Comparison of ENCODE assay signal across 28 mouse cellular contexts in genomic region chr2:48316180-48316889, GRCm38 (mm10).
DNase-seq lines count a peak whose midpoint lies in the region; ATAC-seq and TF ChIP-seq lines count a peak whose summit lies in the region.
"Had no signal": no experiment of that assay in that cellular context is flagged by ENCODE, and none has a peak within 500 bp of the region (broad histone marks: within the 10 kb centered on the region; RNA-seq: fewer than 3 reads in every experiment).

No protein-coding gene starts in this region.

- H3K4me3 ChIP-seq in intestine, embryonic 14.5 days (ENCODE audit: low read depth, low read length): no peak overlapping the region
- H3K4me3 ChIP-seq in intestine, postnatal 0 days (ENCODE audit: low read depth, low read length): no peak overlapping the region
- H3K4me3 ChIP-seq in myocyte: no peak overlapping the region
- H3K4me3 ChIP-seq: hindbrain, embryonic 15.5 days; layer of hippocampus, adult 2 months; limb, embryonic 12.5 days; megakaryocyte, embryonic 14.5 days; neural tube, embryonic 15.5 days had no signal

- TF ChIP-seq CTCF in intestine, postnatal 0 days (IDR thresholded peaks at IDR 0.05; ENCODE audit: low read depth): no peak

- 83% methylated on average over 8 of the region's 8 CpGs for WGBS in intestine, embryonic 14.5 days
- WGBS in intestine, postnatal 0 days: 79% methylated on average over 8 of the region's 8 CpGs

- no peak overlapping the region for H3K4me2 ChIP-seq in intestine, embryonic 14.5 days (ENCODE audit: low read length)
- H3K4me2 ChIP-seq in intestine, postnatal 0 days (replicated peaks; ENCODE audit: low read depth): no peak overlapping the region
- peak overlapping the region; percentile 7 for H3K4me2 ChIP-seq in myocyte (ENCODE audit: low read depth)
- H3K4me2 ChIP-seq: heart, embryonic 11.5 days; hindbrain, embryonic 15.5 days; limb, embryonic 12.5 days; liver, embryonic 11.5 days; neural tube, embryonic 15.5 days had no signal

- no peak overlapping the region for H3ac ChIP-seq in myocyte (ENCODE audit: control insufficient read depth, insufficient read length)

- no peak overlapping the region for H3K9ac ChIP-seq in intestine, embryonic 14.5 days (ENCODE audit: low read length)
- no peak overlapping the region for H3K9ac ChIP-seq in intestine, postnatal 0 days (ENCODE audit: low read depth, low read length)
- H3K9ac ChIP-seq: hindbrain, embryonic 15.5 days; limb, embryonic 12.5 days; neural tube, embryonic 15.5 days had no signal

- H3K9me3 ChIP-seq in intestine, embryonic 14.5 days (ENCODE audit: control insufficient read depth, low read length): no peaks in the 10 kb centered on the region
- no peaks in the 10 kb centered on the region for H3K9me3 ChIP-seq in intestine, postnatal 0 days (ENCODE audit: control insufficient read depth)
- H3K9me3 ChIP-seq: hindbrain, embryonic 15.5 days; limb, embryonic 12.5 days; neural tube, embryonic 15.5 days had no signal

- H3K4me1 ChIP-seq in intestine, embryonic 14.5 days (replicated peaks; ENCODE audit: control insufficient read depth, insufficient read depth, low read length): peaks cover 15% of the 10 kb centered on the region
- no peaks in the 10 kb centered on the region for H3K4me1 ChIP-seq in intestine, postnatal 0 days (replicated peaks; ENCODE audit: control insufficient read depth, insufficient read depth, low read length)
- H3K4me1 ChIP-seq: megakaryocyte, embryonic 14.5 days had no signal

- no peaks in the 10 kb centered on the region for H3K27me3 ChIP-seq in intestine, embryonic 14.5 days (replicated peaks; ENCODE audit: control insufficient read depth, insufficient read depth, low read length)
- H3K27me3 ChIP-seq in intestine, postnatal 0 days (replicated peaks; ENCODE audit: control insufficient read depth, insufficient read depth, low read length): no peaks in the 10 kb centered on the region
- H3K27me3 ChIP-seq in myocyte (ENCODE audit: control insufficient read depth, insufficient read depth, insufficient read length): no peaks in the 10 kb centered on the region
- H3K27me3 ChIP-seq: hindbrain, embryonic 15.5 days; limb, embryonic 12.5 days; megakaryocyte, embryonic 14.5 days; neural tube, embryonic 15.5 days; Patski had no signal

- ATAC-seq in intestine, embryonic 14.5 days (replicated peaks; ENCODE audit: low FRiP score, low TSS enrichment, low read depth): peak; percentile 47; the same call in 1 of the 2 replicates
- no peak for ATAC-seq in intestine, postnatal 0 days
- ATAC-seq: Patski had no signal

- no peak for DNase-seq in intestine, embryonic 14.5 days (ENCODE audit: low spot score)
- peak; percentile 9 for DNase-seq in testis, postnatal 14 days (ENCODE audit: low spot score)
- no peak for DNase-seq in testis, postnatal 10 days (ENCODE audit: low spot score)
- DNase-seq in R1 (ENCODE audit: low read depth, low spot score): peak; percentile 69
- DNase-seq in layer of hippocampus, adult 18-20 months (ENCODE audit: low spot score in 2 of 2): no peak
- no peak for DNase-seq in lung, adult 18-20 months
- DNase-seq: adrenal gland, postnatal 14 days; B cell, adult 2 months; cerebellum, adult 8-10 months; cerebellum, postnatal 36 days; embryo, embryonic 11 days; kidney, adult 11 months; layer of hippocampus, postnatal 36 days; lung, adult 2 months; lung, postnatal 36 days; right cerebral cortex, adult 18-20 months; thymus, postnatal 14 days had no signal

- H3K36me3 ChIP-seq in intestine, embryonic 14.5 days (ENCODE audit: control insufficient read depth, insufficient read depth, low read length): no peaks in the 10 kb centered on the region
- no peaks in the 10 kb centered on the region for H3K36me3 ChIP-seq in intestine, postnatal 0 days (ENCODE audit: control insufficient read depth, insufficient read depth)
- H3K36me3 ChIP-seq in myocyte (ENCODE audit: control insufficient read depth, insufficient read depth): no peaks in the 10 kb centered on the region
- H3K36me3 ChIP-seq: hindbrain, embryonic 15.5 days; limb, embryonic 12.5 days; neural tube, embryonic 15.5 days had no signal

- H3K27ac ChIP-seq in intestine, embryonic 14.5 days (ENCODE audit: low read depth): no peak overlapping the region
- no peak overlapping the region for H3K27ac ChIP-seq in intestine, postnatal 0 days (ENCODE audit: low read depth, low read length)
- H3K27ac ChIP-seq: hindbrain, embryonic 15.5 days; kidney, postnatal 0 days; layer of hippocampus, adult 2 months; limb, embryonic 12.5 days; neural tube, embryonic 15.5 days had no signal

- no peak for TF ChIP-seq POLR2A in myocyte (IDR thresholded peaks at IDR 0.05; ENCODE audit: insufficient read length, low read depth)

- H3K79me2 ChIP-seq in myocyte (ENCODE audit: control insufficient read depth, insufficient read depth): no peaks in the 10 kb centered on the region

TF ChIP-seq in myocyte, 11 proteins besides CTCF, POLR2A, EP300 and RAD21:
- TF ChIP-seq CEBPB (IDR thresholded peaks at IDR 0.05; ENCODE audit: insufficient read depth, poor library complexity, severe bottlenecking) (no peak), MYOD1 (IDR thresholded peaks at IDR 0.05; ENCODE audit: control insufficient read depth in 1 of 3, insufficient read length in 2 of 3, low read depth in 2 of 3) (peak in 1 of 3 experiments; percentile 6)
TF ChIP-seq in myocyte: peak in this region for 1.

Comparison
In these comparisons a context has a peak if more than half of its experiments do, and no peak if none do; other contexts are left out.
1. DNase-seq: peak in testis, postnatal 14 days (single experiment) and R1 (single experiment); none in intestine, embryonic 14.5 days (single experiment), testis, postnatal 10 days (single experiment), layer of hippocampus, adult 18-20 months (0 of 2) and lung, adult 18-20 months (0 of 2).